In the genomic region with DNA sequence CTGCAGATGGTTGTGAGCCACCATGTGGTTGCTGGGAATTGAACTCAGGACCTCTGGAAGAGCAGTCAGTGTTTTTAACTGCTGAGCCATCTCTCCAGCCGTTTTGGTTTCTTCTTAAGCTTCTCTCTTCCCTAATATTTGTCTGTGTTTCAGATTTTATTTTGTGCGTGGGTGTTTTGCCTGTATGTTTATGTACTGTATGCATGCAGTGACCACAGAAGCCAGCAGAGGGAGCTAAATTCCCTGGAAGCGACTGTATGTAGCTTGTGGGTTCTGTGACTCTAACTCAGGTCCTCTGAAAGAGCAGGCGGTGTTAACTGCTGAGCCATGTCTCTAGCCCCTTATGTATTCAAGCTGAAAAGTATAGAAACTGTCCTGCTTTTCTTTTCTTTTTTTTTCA, we compare ENCODE assay signal across 8 mouse cellular contexts. TPM values are rescaled to one million over a fixed set of nuclear protein-coding genes. Genes with fewer than 3 reads are reported as not detected.
DNase-seq lines count a peak whose midpoint lies in the region; ATAC-seq lines count a peak whose summit lies in the region.

No protein-coding gene starts in this region.

- DNase-seq in adrenal gland, postnatal 14 days = peak; percentile 52
- no peak for DNase-seq in adrenal gland, postnatal 4 days (ENCODE audit: low spot score in 2 of 2)
- peak; percentile 40 for DNase-seq in left cerebral cortex, postnatal 4 days
- DNase-seq in left cerebral cortex, postnatal 36 days (ENCODE audit: low spot score in 2 of 2) = no peak
- peak; percentile 76 for DNase-seq in c-Kit-negative CD71-positive TER-119-positive erythroid progenitor cells, embryonic 14.5 days (ENCODE audit: low read depth, low spot score)
- peak; percentile 70 to 86 for DNase-seq in spleen, postnatal 4 days (ENCODE audit: low spot score in 2 of 2)
- no peak for DNase-seq in layer of hippocampus, adult 8-10 months (ENCODE audit: low spot score in 2 of 2)

- intact Hi-C loops in left cerebral cortex, postnatal 4 days (cut with DNase I) = no loop called here
- intact Hi-C loops in left cerebral cortex, postnatal 36 days (cut with DNase I) = no loop called here

- no peak for ATAC-seq in activated CD4-positive, CD25-positive, alpha-beta regulatory T cell, adult 4 months

RNA-seq across cellular contexts. Expression of a gene that starts 3.4 kb away (rescaled TPM):
- total RNA-seq in adrenal gland, postnatal 14 days (2021) = 200 and 223 TPM in 2 replicates
- total RNA-seq in adrenal gland, postnatal 4 days (2021) = 100 to 1,000 TPM; 200 to 217 TPM
- 100 to 1,000 TPM; 548 to 589 TPM for total RNA-seq in left cerebral cortex, postnatal 4 days (2021)
- 10 to 100 TPM; 60.3 to 78.5 TPM for total RNA-seq in left cerebral cortex, postnatal 36 days (2021)
- 10 to 100 TPM; 47.7 to 64.5 (median 52.7) TPM for total RNA-seq in layer of hippocampus, adult 8-10 months (2022)
- 100 to 1,000 TPM in 1 of 2 experiments, 10 to 100 TPM in 1; 98.3 to 120 TPM for polyA plus RNA-seq in activated CD4-positive, CD25-positive, alpha-beta regulatory T cell, adult 4 months (2017; shearing (Covaris generic))

RNA-seq across cellular contexts. Expression of a gene that starts 28.7 kb away (rescaled TPM):
- 6.5 and 25.2 TPM in 2 replicates for total RNA-seq in adrenal gland, postnatal 14 days (2021)
- 10 to 100 TPM; 26.7 to 68.4 TPM for total RNA-seq in adrenal gland, postnatal 4 days (2021)
- total RNA-seq in left cerebral cortex, postnatal 4 days (2021) = 1 to 10 TPM; 4.0 to 5.2 TPM
- total RNA-seq in left cerebral cortex, postnatal 36 days (2021) = 1 to 10 TPM in 1 of 2 experiments, under 1 TPM in 1; 0.97 to 1.8 TPM
- total RNA-seq in layer of hippocampus, adult 8-10 months (2022) = 1 to 10 TPM in 3 of 4 experiments, under 1 TPM in 1; 0.96 to 1.9 (median 1.4) TPM
- not detected for polyA plus RNA-seq in activated CD4-positive, CD25-positive, alpha-beta regulatory T cell, adult 4 months (2017; shearing (Covaris generic))

RNA-seq across cellular contexts. Expression of a gene that starts 48.1 kb away (rescaled TPM):
- total RNA-seq in adrenal gland, postnatal 14 days (2021) = 6.3 and 6.9 TPM in 2 replicates
- total RNA-seq in adrenal gland, postnatal 4 days (2021) = 10 to 100 TPM; 14.5 to 17.1 TPM
- 1 to 10 TPM; 4.7 to 5.8 TPM for total RNA-seq in left cerebral cortex, postnatal 4 days (2021)
- total RNA-seq in left cerebral cortex, postnatal 36 days (2021) = under 1 TPM in 1 of 2 experiments, not detected in 1; 0.32 TPM
- under 1 TPM; 0.33 to 0.66 (median 0.46) TPM for total RNA-seq in layer of hippocampus, adult 8-10 months (2022)
- polyA plus RNA-seq in activated CD4-positive, CD25-positive, alpha-beta regulatory T cell, adult 4 months (2017; shearing (Covaris generic)) = 1 to 10 TPM; 3.6 to 4.4 TPM

Comparison
In these comparisons a context has a peak if more than half of its experiments do, and no peak if none do; other contexts are left out.
1. DNase-seq: peak in adrenal gland, postnatal 14 days (single experiment), left cerebral cortex, postnatal 4 days (single experiment), c-Kit-negative CD71-positive TER-119-positive erythroid progenitor cells, embryonic 14.5 days (single experiment) and spleen, postnatal 4 days (2 of 2); none in adrenal gland, postnatal 4 days (0 of 2), left cerebral cortex, postnatal 36 days (0 of 2) and layer of hippocampus, adult 8-10 months (0 of 2).